Mouse (Mus musculus) v-Abl transformed pro-B cells (cell line): ENCODE data around the gene Irx2.

Source experiments
- in situ Hi-C, 2 experiments: fragments of 400-800 bp; cut with MboI; formaldehyde crosslinking; loops; one replicate each; pipeline ENCODE4 v1.15.1; 2025; ENCODE audit not compliant: unreplicated experiment in 2 of 2

Irx2 gene

GRCm38 (mm10) chr13:72628462-72628916, at the start of gene Irx2:
Gene Irx2, plus strand, starts transcription at chr13:72628820.
- in situ Hi-C loops = no loop called here

GRCm38 (mm10) chr13:72581276-72581675, 47.3 kb upstream of the Irx2 start:
- in situ Hi-C loops = no loop called here

- in situ Hi-C loops = no loop called here
These were observed 36.1 kb upstream of the Irx2 start for GRCm38 (mm10) chr13:72592526-72592925.

GRCm38 (mm10) chr13:72593310-72593709, 35.3 kb upstream of the Irx2 start:
- in situ Hi-C loops = no loop called here

- in situ Hi-C loops = no loop called here
These were observed 34.9 kb upstream of the Irx2 start for GRCm38 (mm10) chr13:72593710-72594111.

GRCm38 (mm10) chr13:72599254-72599653, 29.4 kb upstream of the Irx2 start:
- in situ Hi-C loops = no loop called here

- in situ Hi-C loops = no loop called here
These were observed 19.9 kb upstream of the Irx2 start for GRCm38 (mm10) chr13:72608706-72609105.

GRCm38 (mm10) chr13:72610277-72610676, 18.3 kb upstream of the Irx2 start:
- in situ Hi-C loops = no loop called here

- in situ Hi-C loops = no loop called here
These were observed 4.4 kb upstream of the Irx2 start for GRCm38 (mm10) chr13:72623926-72624846.

- in situ Hi-C loops = no loop called here
These were observed 3.8 kb upstream of the Irx2 start for GRCm38 (mm10) chr13:72624847-72625170.

GRCm38 (mm10) chr13:72625236-72625950, 3.2 kb upstream of the Irx2 start:
- in situ Hi-C loops = no loop called here

- in situ Hi-C loops = no loop called here
These were observed 964 bp upstream of the Irx2 start for GRCm38 (mm10) chr13:72627391-72628321.

- in situ Hi-C loops = no loop called here
These were observed 463 bp downstream of the Irx2 start for GRCm38 (mm10) chr13:72628935-72629631.

GRCm38 (mm10) chr13:72629806-72630205, 1.2 kb downstream of the Irx2 start:
- in situ Hi-C loops = no loop called here

GRCm38 (mm10) chr13:72630501-72631372, 2.1 kb downstream of the Irx2 start:
- in situ Hi-C loops = no loop called here

- in situ Hi-C loops = no loop called here
These were observed 2.9 kb downstream of the Irx2 start for GRCm38 (mm10) chr13:72631373-72632021.

GRCm38 (mm10) chr13:72632361-72632760, 3.7 kb downstream of the Irx2 start:
- in situ Hi-C loops = no loop called here

- in situ Hi-C loops = no loop called here
These were observed 4.5 kb downstream of the Irx2 start for GRCm38 (mm10) chr13:72633097-72633496.
